15 mouse cellular contexts compared by ENCODE assay signal in genomic region chr17:56444771-56445170, GRCm38 (mm10). TPM values are rescaled to one million over a fixed set of nuclear protein-coding genes. Genes with fewer than 3 reads are reported as not detected.
DNase-seq lines count a peak whose midpoint lies in the region; ATAC-seq and TF ChIP-seq lines count a peak whose summit lies in the region.
"Had no signal": no experiment of that assay in that cellular context is flagged by ENCODE, and none has a peak within 500 bp of the region (broad histone marks: within the 10 kb centered on the region; RNA-seq: fewer than 3 reads in every experiment).

No protein-coding gene starts in this region.

- no peaks in the 10 kb centered on the region for H3K9me3 ChIP-seq in heart, embryonic 16.5 days (replicated peaks; ENCODE audit: control insufficient read depth, low read length)
- H3K9me3 ChIP-seq in midbrain, embryonic 15.5 days, result no peaks in the 10 kb centered on the region
- no peaks in the 10 kb centered on the region for H3K9me3 ChIP-seq in midbrain, embryonic 10.5 days (replicated peaks)
- H3K9me3 ChIP-seq in midbrain, postnatal 0 days (ENCODE audit: low read length), result no peaks in the 10 kb centered on the region
- H3K9me3 ChIP-seq: megakaryocyte, embryonic 14.5 days had no signal

- TF ChIP-seq CTCF in midbrain, postnatal 0 days (IDR thresholded peaks at IDR 0.05), result no peak

- no peak for DNase-seq in heart, postnatal 14 days
- no peak for DNase-seq in midbrain, embryonic 10.5 days (ENCODE audit: low spot score)
- no peak for DNase-seq in midbrain, postnatal 0 days (ENCODE audit: low spot score)
- DNase-seq in frontal cortex, postnatal 36 days (ENCODE audit: low spot score in 2 of 2), result no peak
- no peak for DNase-seq in kidney, adult 18-20 months
- DNase-seq: adrenal gland, postnatal 36 days; cerebellum, adult 9-11 months; heart, adult 18-20 months; kidney, adult 8-10 months; kidney, postnatal 36 days; lung, postnatal 14 days had no signal

- no peak for ATAC-seq in heart, embryonic 16.5 days (replicated peaks; ENCODE audit: extremely low read depth, insufficient read depth, low FRiP score)
- ATAC-seq in midbrain, embryonic 15.5 days (replicated peaks), result no peak
- ATAC-seq in midbrain, postnatal 0 days (ENCODE audit: low FRiP score), result no peak

- H3K4me2 ChIP-seq in heart, embryonic 16.5 days (ENCODE audit: low read depth, low read length), result no peak overlapping the region
- no peak overlapping the region for H3K4me2 ChIP-seq in midbrain, embryonic 15.5 days
- H3K4me2 ChIP-seq in midbrain, postnatal 0 days (ENCODE audit: low read depth, low read length, poor library complexity, severe bottlenecking), result no peak overlapping the region

- peaks cover 7% of the 10 kb centered on the region for H3K4me1 ChIP-seq in heart, embryonic 16.5 days (ENCODE audit: control insufficient read depth, insufficient read depth, low read length)
- peaks cover 30% of the 10 kb centered on the region for H3K4me1 ChIP-seq in midbrain, embryonic 15.5 days
- peaks cover 26% of the 10 kb centered on the region for H3K4me1 ChIP-seq in midbrain, embryonic 10.5 days
- H3K4me1 ChIP-seq in midbrain, postnatal 0 days (ENCODE audit: insufficient read depth, low read length), result no peaks in the 10 kb centered on the region

- H3K9ac ChIP-seq in heart, embryonic 16.5 days (ENCODE audit: low read length), result no peak overlapping the region
- no peak overlapping the region for H3K9ac ChIP-seq in midbrain, embryonic 15.5 days
- H3K9ac ChIP-seq in midbrain, postnatal 0 days (replicated peaks; ENCODE audit: low read length, poor library complexity, severe bottlenecking), result no peak overlapping the region

- no peak overlapping the region for H3K4me3 ChIP-seq in heart, embryonic 16.5 days (ENCODE audit: low read length)
- no peak overlapping the region for H3K4me3 ChIP-seq in midbrain, embryonic 15.5 days
- no peak overlapping the region for H3K4me3 ChIP-seq in midbrain, embryonic 10.5 days
- no peak overlapping the region for H3K4me3 ChIP-seq in midbrain, postnatal 0 days (ENCODE audit: low read depth, low read length)
- H3K4me3 ChIP-seq: megakaryocyte, embryonic 14.5 days; myocyte had no signal

- WGBS in heart, embryonic 16.5 days, result 88% methylated on average over 3 of the region's 3 CpGs
- WGBS in midbrain, embryonic 15.5 days, result 94% methylated on average over 3 of the region's 3 CpGs
- 95% methylated on average over 3 of the region's 3 CpGs for WGBS in midbrain, embryonic 10.5 days
- WGBS in midbrain, postnatal 0 days, result 95% methylated on average over 3 of the region's 3 CpGs

- peaks cover 16% of the 10 kb centered on the region for H3K36me3 ChIP-seq in heart, embryonic 16.5 days (ENCODE audit: control insufficient read depth, insufficient read depth)
- H3K36me3 ChIP-seq in midbrain, embryonic 15.5 days (replicated peaks), result peaks cover 31% of the 10 kb centered on the region
- peaks cover 96% of the 10 kb centered on the region for H3K36me3 ChIP-seq in midbrain, embryonic 10.5 days
- H3K36me3 ChIP-seq in midbrain, postnatal 0 days (ENCODE audit: insufficient read depth, low read length), result peaks cover 58% of the 10 kb centered on the region

- H3K27ac ChIP-seq in heart, embryonic 16.5 days (ENCODE audit: low read length), result peak overlapping the region; percentile 46; the same call in 1 of the 2 replicates
- H3K27ac ChIP-seq in midbrain, embryonic 15.5 days, result peak overlapping the region; percentile 46
- H3K27ac ChIP-seq in midbrain, embryonic 10.5 days (replicated peaks), result no peak overlapping the region
- peak overlapping the region; percentile 38; the same call in 1 of the 2 replicates for H3K27ac ChIP-seq in midbrain, postnatal 0 days (ENCODE audit: low read depth, low read length)

- intact Hi-C loops in heart, postnatal 14 days (cut with DNase I), result no loop called here

- no peaks in the 10 kb centered on the region for H3K27me3 ChIP-seq in heart, embryonic 16.5 days (ENCODE audit: control insufficient read depth, insufficient read depth, low read length)
- H3K27me3 ChIP-seq in midbrain, embryonic 15.5 days (replicated peaks), result no peaks in the 10 kb centered on the region
- H3K27me3 ChIP-seq in midbrain, embryonic 10.5 days (ENCODE audit: low read depth, poor library complexity, severe bottlenecking), result no peaks in the 10 kb centered on the region
- H3K27me3 ChIP-seq in midbrain, postnatal 0 days (ENCODE audit: insufficient read depth, low read length), result no peaks in the 10 kb centered on the region

RNA-seq across cellular contexts. Expression of gene Ptprs, which starts 31.5 kb away (rescaled TPM):
- polyA plus RNA-seq in heart, embryonic 16.5 days (2015; fragmentation: Nextera tagmentation; extraction: Ambion mirVana), result 33.9 and 39.7 TPM in 2 replicates
- 10 to 100 TPM; 60.3 to 64.8 TPM for total RNA-seq in heart, postnatal 14 days (2021)
- 339 and 349 TPM in 2 replicates for polyA plus RNA-seq in midbrain, embryonic 15.5 days (2015; fragmentation: Nextera tagmentation; extraction: Ambion mirVana)
- polyA plus RNA-seq in midbrain, embryonic 10.5 days (2016; fragmentation: Nextera tagmentation; extraction: Ambion mirVana), result 89.7 and 131 TPM in 2 replicates
- total RNA-seq in midbrain, postnatal 0 days (2014; rRNA removed), result 716 and 795 TPM in 2 replicates
- 208 and 225 TPM in 2 replicates for polyA plus RNA-seq in midbrain, postnatal 0 days (2015; fragmentation: Nextera tagmentation; extraction: Ambion mirVana)
